Mouse (Mus musculus): ENCODE measurements around the gene Rhoq.

Gene Rhoq

GRCm38 (mm10) chr17:86963586-86963902 is 662 bp downstream of the Rhoq start:
- DNase-seq (ENCODE audit: low spot score in 2 of 2): peak; percentile 46 to 59

GRCm38 (mm10) chr17:86964041-86964440 is 1.2 kb downstream of the Rhoq start:
- no peak for DNase-seq (ENCODE audit: low spot score in 2 of 2)

GRCm38 (mm10) chr17:86964502-86964901 is 1.6 kb downstream of the Rhoq start:
- DNase-seq (ENCODE audit: low spot score in 2 of 2): peak; percentile 81 to 91

- no peak for DNase-seq (ENCODE audit: low spot score in 2 of 2)
These were observed 2.2 kb downstream of the Rhoq start for GRCm38 (mm10) chr17:86965121-86965520.

- no peak for DNase-seq (ENCODE audit: low spot score in 2 of 2)
These were observed 3.2 kb downstream of the Rhoq start for GRCm38 (mm10) chr17:86966040-86966439.

GRCm38 (mm10) chr17:86967048-86967447 is 4.2 kb downstream of the Rhoq start:
- no peak for DNase-seq (ENCODE audit: low spot score in 2 of 2)

GRCm38 (mm10) chr17:86967536-86968525 is 4.9 kb downstream of the Rhoq start:
- peak; percentile 62 to 71 for DNase-seq (ENCODE audit: low spot score in 2 of 2)

- no peak for DNase-seq (ENCODE audit: low spot score in 2 of 2)
These were observed 5.7 kb downstream of the Rhoq start for GRCm38 (mm10) chr17:86968581-86968980.

- DNase-seq (ENCODE audit: low spot score in 2 of 2): no peak
These were observed 6.7 kb downstream of the Rhoq start for GRCm38 (mm10) chr17:86969582-86969981.

GRCm38 (mm10) chr17:86970026-86970750 is 7.3 kb downstream of the Rhoq start:
- no peak for DNase-seq (ENCODE audit: low spot score in 2 of 2)

GRCm38 (mm10) chr17:86971036-86971435 is 8.2 kb downstream of the Rhoq start:
- DNase-seq (ENCODE audit: low spot score in 2 of 2): no peak

- no peak for DNase-seq (ENCODE audit: low spot score in 2 of 2)
These were observed 9.0 kb downstream of the Rhoq start for GRCm38 (mm10) chr17:86971860-86972259.

- no peak for DNase-seq (ENCODE audit: low spot score in 2 of 2)
These were observed 10.2 kb downstream of the Rhoq start for GRCm38 (mm10) chr17:86973097-86973496.

GRCm38 (mm10) chr17:86976387-86976786 is 13.5 kb downstream of the Rhoq start:
- DNase-seq (ENCODE audit: low spot score in 2 of 2): no peak

GRCm38 (mm10) chr17:86978496-86978895 is 15.6 kb downstream of the Rhoq start:
- DNase-seq (ENCODE audit: low spot score in 2 of 2): no peak

- DNase-seq (ENCODE audit: low spot score in 2 of 2): no peak
These were observed 18.3 kb downstream of the Rhoq start for GRCm38 (mm10) chr17:86981205-86981604.

- no peak for DNase-seq (ENCODE audit: low spot score in 2 of 2)
These were observed 18.8 kb downstream of the Rhoq start for GRCm38 (mm10) chr17:86981701-86982100.

- no peak for DNase-seq (ENCODE audit: low spot score in 2 of 2)
These were observed 19.6 kb downstream of the Rhoq start for GRCm38 (mm10) chr17:86982497-86982896.

GRCm38 (mm10) chr17:86986449-86987138 is 23.7 kb downstream of the Rhoq start:
- no peak for DNase-seq (ENCODE audit: low spot score in 2 of 2)

- no peak for DNase-seq (ENCODE audit: low spot score in 2 of 2)
These were observed 25.3 kb downstream of the Rhoq start for GRCm38 (mm10) chr17:86988161-86988560.

- no peak for DNase-seq (ENCODE audit: low spot score in 2 of 2)
These were observed 25.8 kb downstream of the Rhoq start for GRCm38 (mm10) chr17:86988601-86989184.

GRCm38 (mm10) chr17:86991306-86991705 is 28.4 kb downstream of the Rhoq start:
- no peak for DNase-seq (ENCODE audit: low spot score in 2 of 2)
